Mouse (Mus musculus): ENCODE results near the gene D430041D05Rik.

DNA sequence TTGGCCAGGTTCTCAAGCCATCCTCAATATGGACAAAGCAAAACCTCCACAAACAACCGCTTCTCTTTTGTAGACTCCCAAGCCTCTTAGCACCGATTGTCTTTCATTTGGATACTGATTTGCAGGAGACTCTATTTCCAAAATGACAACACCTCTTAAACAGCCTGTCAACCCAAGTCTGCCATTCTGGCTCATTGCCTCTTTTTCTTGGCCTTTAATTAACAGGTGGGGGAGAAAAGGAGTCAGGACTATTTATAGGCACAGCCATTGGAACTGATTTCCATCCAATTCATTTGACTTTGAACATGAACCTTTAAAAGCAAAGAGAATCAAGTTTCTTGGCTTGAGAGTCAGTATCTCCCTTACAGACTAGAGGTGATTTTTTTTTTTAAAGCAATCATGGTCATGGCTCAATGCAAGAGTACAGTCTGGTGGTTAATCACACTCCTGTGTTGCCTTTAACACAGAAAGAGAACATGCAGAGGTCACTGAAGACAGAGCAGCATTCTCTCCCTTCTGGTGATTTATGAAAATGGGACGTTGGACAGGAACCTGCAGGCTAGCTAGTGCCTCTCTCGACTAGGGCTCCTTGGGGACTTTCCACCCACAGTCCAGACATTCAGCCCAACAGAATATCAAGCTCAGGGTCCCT, 262.8 kb downstream of the D430041D05Rik start:
- TF ChIP-seq CTCF (IDR thresholded peaks at IDR 0.05; ENCODE audit: low read depth) (no peak), EP300 (optimal IDR thresholded peaks at IDR 0.05) (no peak)
